Mouse (Mus musculus) mouse trophoblast stem cell (cell line): ENCODE measurements around the gene Ppm1g.

Source experiments
- in situ Hi-C, 2 experiments: fragments of 300-500 bp; cut with MseI, MboI; formaldehyde crosslinking; loops; 2 replicates in 1 of 2; 3 replicates in 1 of 2; pipeline ENCODE4 v1.15.1; 2025

Gene Ppm1g

DNA sequence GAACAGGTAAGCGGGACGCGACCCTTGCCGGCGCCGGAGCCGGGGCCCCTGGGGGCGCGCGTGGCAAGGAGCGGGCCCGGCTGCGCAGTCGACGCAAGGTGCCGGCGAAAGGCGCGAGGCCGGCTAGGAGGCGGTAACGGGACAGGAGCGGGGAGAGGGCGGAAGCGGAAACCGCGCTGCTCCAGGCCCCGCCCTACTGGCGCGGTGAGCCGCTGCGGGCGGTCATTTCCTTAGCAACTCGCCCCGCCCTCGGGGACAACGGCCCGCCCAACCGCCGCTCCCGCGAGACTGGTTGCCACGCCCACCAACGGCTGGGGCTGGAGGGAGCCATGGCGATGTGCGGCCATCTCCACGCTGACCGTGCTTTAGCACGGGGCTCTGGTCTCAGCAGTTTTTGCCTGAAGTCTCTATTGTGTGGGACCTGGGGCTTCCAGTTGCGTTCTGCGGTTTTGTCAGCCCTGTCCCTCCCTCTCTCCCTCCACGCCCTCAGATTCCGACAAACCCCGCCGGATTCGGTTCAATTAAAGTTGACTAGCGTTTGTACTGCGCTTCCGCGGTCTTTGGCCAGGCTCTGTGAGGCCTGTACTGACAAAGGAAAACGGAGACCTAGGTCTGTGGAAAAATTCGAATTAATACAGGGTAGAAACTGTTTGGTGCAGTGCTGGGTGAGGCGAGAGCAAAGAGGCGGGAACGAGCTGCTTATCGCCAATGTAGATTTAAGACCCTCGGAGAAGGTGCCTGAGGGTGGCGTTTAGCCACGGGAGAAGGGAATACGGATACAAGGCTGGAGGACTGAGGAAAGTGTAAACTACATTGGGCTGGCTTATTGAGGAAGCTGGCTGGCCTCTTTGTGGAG lies at the start of gene Ppm1g:
Gene Ppm1g, minus strand, starts transcription at position 240 of the 856 bp plus-strand sequence.
- in situ Hi-C loops, result no loop called here

DNA sequence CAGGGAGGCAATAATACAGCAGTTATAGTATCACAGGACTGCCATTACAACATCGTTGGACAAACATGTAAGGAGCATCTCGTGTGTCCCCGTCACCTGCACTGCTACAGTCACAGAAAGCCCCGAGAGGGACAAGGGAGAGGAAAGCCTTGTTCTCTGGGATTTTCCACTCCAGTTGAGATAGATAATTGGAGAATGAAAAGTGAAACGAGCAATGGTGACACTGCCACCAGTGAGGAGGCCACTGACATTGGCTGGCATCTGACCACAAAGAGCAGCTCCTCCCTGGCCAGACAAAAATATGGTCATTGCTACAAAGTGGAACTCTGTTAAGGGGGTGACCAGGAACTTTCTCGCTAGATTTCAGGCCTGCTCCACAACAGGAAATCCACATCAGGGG lies 47.2 kb upstream of the Ppm1g start:
- in situ Hi-C loops, result no loop called here

GRCm38 (mm10) chr5:31266101-31266500 lies 45.6 kb upstream of the Ppm1g start:
- in situ Hi-C loops, result no loop called here

DNA sequence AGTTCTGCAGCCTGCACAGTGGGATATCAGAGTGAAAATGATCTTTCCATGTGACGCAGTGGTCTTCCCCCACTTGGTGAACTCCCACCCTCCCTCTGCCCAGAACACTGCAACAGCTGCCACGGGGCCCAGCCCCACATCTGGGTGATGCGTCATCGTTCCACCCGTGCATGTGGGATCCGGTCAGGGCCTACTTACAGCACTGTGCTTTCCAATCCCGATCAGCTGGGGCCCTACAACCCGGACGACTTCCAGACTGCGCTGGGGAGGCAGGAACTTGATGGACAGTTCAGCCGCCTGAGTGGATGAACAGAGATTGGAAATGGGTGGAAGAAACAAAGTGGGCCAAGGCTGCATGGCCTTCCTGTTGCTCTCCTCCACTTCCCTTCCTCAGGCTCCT lies 37.1 kb upstream of the Ppm1g start:
- in situ Hi-C loops, result no loop called here

- in situ Hi-C loops, result no loop called here
These were observed 35.5 kb upstream of the Ppm1g start for GRCm38 (mm10) chr5:31255971-31256370.

DNA sequence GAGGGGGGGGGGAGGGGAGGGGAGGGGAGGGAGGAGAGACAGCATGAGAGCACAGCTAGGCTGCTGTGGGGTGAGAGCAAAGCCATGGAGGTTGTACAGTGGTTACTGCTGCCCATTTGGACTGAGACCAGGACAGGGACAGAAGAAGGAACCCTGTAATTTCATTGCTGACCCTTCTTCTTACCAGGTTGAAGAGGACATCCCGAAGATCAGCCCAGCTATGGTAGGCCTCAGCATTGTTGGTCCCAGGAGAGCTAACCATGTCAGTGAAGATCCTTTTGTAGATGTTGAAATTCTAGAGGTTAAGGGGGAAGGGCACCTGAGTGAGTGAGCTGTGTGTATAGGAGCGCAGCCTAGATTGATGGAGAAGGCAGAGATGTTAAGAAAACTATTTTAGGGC lies 34.9 kb upstream of the Ppm1g start:
- in situ Hi-C loops, result no loop called here

DNA sequence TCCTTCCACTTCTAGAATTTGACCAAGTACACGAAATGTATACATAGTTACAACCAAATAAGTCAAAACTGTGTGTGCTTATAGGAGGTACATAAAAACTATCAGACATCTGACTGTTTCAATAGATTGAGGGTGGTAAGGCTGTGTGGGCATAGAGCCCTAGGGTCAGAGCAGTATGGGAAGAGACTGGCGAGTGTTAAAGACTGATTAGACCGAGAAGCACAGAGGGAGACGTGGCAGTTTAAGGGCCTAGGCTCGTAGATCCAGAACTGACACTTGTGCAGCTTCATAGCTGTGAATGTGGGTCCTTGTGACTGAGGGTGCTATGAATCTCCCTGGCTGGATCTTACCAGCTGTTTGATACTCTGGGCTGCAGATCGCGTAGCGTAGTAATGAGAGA lies 34.4 kb upstream of the Ppm1g start:
- in situ Hi-C loops, result no loop called here

- in situ Hi-C loops, result no loop called here
These were observed 34.0 kb upstream of the Ppm1g start for GRCm38 (mm10) chr5:31254452-31254851.

- in situ Hi-C loops, result no loop called here
These were observed 33.3 kb upstream of the Ppm1g start for GRCm38 (mm10) chr5:31253806-31254205.

DNA sequence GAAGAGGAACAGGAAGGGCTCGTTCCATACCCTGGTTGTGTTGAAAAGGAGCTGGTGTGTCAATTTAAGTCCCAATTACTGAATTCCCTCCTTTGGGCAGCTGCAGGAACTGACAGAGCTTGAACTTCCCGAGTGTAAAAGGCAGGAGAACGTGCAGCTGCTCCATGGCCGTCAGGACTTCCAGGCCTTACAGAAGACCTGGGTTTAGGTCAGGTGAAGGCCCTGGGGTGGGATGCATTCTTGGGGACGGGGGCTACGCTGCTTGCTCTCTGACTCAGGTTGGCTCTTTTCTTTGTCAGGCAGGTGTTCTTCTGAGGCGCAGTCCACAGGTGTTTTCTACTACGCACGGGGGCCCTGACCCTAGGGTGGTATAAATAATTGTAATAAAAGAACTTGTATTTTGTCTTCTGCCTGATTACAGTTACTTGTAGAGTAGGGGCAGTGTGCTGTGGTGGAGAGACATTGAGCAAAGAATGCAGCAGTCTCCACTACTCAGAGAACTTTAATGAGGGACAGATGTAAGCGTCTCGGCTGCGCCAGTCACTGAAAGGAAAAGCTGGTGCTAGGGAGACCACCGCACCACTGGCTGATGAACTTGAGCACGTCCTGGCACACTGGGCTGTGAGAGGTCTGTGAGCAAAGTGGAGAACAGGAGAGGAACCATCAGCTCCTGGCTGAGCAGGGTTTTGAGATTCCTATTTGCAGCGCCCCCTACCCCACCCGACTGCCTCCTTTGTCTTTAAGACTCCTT lies 32.5 kb upstream of the Ppm1g start:
- in situ Hi-C loops, result no loop called here

- in situ Hi-C loops, result no loop called here
These were observed 31.7 kb upstream of the Ppm1g start for GRCm38 (mm10) chr5:31252151-31252550.

- in situ Hi-C loops, result no loop called here
These were observed 31.1 kb upstream of the Ppm1g start, which contains the start of gene Krtcap3 for GRCm38 (mm10) chr5:31251541-31252101. Krtcap3 (plus strand) TSS chr5:31251691.

GRCm38 (mm10) chr5:31250716-31251115 lies 30.2 kb upstream of the Ppm1g start:
- in situ Hi-C loops, result no loop called here

DNA sequence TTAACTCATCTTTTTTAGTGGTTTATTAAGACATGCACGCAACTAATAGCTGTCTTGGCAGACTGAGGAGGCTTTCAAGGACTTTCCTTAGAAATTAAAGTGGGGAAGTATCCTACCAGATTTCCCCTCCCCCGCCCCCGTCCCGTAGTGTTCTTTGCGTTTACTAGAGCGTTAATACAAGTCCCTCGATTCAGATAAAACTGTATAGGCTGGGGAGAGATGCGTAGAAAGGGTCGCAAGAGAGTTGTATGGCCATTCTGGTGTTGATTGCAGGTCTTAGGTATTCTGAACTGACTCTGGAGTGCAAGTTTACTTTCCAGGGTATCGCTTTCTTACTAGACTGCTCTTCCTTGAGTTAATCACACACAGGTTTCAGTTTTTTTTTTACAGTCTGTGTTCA lies 21.7 kb upstream of the Ppm1g start:
- in situ Hi-C loops, result no loop called here

DNA sequence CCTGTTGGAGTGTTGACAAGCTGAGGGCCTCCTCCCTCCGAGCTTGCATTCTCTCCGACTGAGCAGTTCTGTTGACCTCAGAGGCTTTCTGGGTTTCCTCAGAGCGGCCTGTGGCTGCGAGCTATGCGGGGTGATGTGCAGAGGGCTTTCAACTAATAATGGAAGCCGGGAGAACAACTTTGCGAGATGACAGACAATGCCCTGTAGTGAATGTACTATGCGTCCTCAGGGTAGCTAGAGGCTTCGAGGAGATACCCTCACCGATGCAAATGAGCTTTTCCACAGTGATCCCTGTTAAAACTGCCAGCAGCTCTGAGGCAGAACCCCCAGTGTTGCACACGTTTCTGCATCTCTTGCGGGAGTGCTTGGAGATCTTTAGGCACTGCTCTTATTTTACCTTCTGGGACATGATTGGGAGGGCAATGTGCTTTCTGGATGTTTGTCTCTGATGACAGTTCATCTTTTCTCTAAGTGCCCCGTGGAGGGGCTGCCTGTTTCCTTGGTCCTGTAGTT lies 21.1 kb upstream of the Ppm1g start:
- in situ Hi-C loops, result no loop called here

GRCm38 (mm10) chr5:31240637-31241521 lies 20.4 kb upstream of the Ppm1g start, which contains the start of the genes Nrbp1 and Gm9970:
Nrbp1 (plus strand) TSS chr5:31240864.
Gm9970 (minus strand) TSS chr5:31241232.
- in situ Hi-C loops, result no loop called here

DNA sequence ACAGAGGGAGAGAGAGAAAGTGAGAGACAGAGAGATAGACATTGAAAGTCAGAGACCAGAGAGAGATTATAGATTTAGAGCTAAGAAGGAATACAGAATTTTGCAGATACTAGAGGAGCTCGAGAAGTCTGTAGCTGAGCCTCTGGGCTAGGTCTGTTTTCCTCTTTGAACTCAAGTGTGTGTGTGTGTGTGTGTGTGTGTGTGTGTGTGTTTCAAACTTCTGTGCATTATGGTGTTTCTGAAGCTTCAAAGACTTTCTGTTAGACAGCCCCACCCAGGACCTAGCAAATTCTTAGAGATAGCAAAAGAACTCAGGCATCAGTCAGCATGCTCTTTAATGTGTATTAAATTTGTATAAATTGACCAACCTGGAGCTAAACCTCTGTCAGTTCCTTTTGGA lies 6.2 kb upstream of the Ppm1g start:
- in situ Hi-C loops, result no loop called here

- in situ Hi-C loops, result no loop called here
These were observed 2.2 kb upstream of the Ppm1g start for GRCm38 (mm10) chr5:31222696-31223095.

- in situ Hi-C loops, result no loop called here
These were observed 938 bp upstream of the Ppm1g start for GRCm38 (mm10) chr5:31221304-31221945.

- in situ Hi-C loops, result loop anchor here in 1 of 2 experiments (10.0 kb wide), 1 partner anchor 105 kb away; no protein-coding TSS in a partner anchor
These were observed 508 bp downstream of the Ppm1g start for GRCm38 (mm10) chr5:31219911-31220447.
